Mouse (Mus musculus) limb, embryonic 14.5 days (tissue): ENCODE measurements at regions not wholly inside any gene's neighbourhood (a gene's known extent, or its start where the extent isn't known, plus 50 kb on each side); places are given as distances from the start of the nearest gene placed in this dataset.

Experiments used
- ATAC-seq: fragments of 200-750 bp; cut with Nextera tagmentation; 2 replicates; pipeline ENCODE4 v1.8.0; 2017; ENCODE audit warnings: low read depth, moderate number of reproducible peaks, moderate TSS enrichment; ENCODE audit not compliant: low FRiP score
- DNase-seq: peaks from one replicate; pipeline ENCODE4 v3.0.0-alpha.2; 2015; ENCODE audit warnings: low spot score
- H3K27ac ChIP-seq: fragments of 300-500 bp; sonication (generic); replicated peaks from 2 replicates; pipeline ENCODE4 v1.5.1; 2014; ENCODE audit warnings: low read depth, mild to moderate bottlenecking, low read length, moderate library complexity, mixed read lengths
- H3K27me3 ChIP-seq: fragments of 300-500 bp; sonication (generic); 2 replicates; pipeline ENCODE4 v1.6.1; 2014; ENCODE audit warnings: low read length, mixed read lengths; ENCODE audit not compliant: control insufficient read depth, insufficient read depth
- H3K36me3 ChIP-seq: fragments of 300-500 bp; sonication (generic); 2 replicates; pipeline ENCODE4 v1.6.1; 2014; ENCODE audit warnings: mild to moderate bottlenecking, low read length, moderate library complexity, mixed read lengths; ENCODE audit not compliant: control insufficient read depth, insufficient read depth
- H3K4me1 ChIP-seq: fragments of 300-500 bp; sonication (generic); 2 replicates; pipeline ENCODE4 v1.6.1; 2014; ENCODE audit warnings: antibody characterized with exemption, low read length, mixed read lengths; ENCODE audit not compliant: control insufficient read depth, insufficient read depth
- H3K4me2 ChIP-seq: fragments of 300-500 bp; sonication (generic); replicated peaks from 2 replicates; pipeline ENCODE4 v1.6.1; 2014; ENCODE audit warnings: low read depth, mild to moderate bottlenecking, low read length, moderate library complexity; ENCODE audit not compliant: severe bottlenecking
- H3K4me3 ChIP-seq: fragments of 300-500 bp; sonication (generic); replicated peaks from 2 replicates; pipeline ENCODE4 v1.5.1; 2014; ENCODE audit warnings: low read length
- H3K9ac ChIP-seq: fragments of 300-500 bp; sonication (generic); 2 replicates; pipeline ENCODE4 v1.6.1; 2014; ENCODE audit warnings: mild to moderate bottlenecking, low read depth, low read length, moderate library complexity; ENCODE audit not compliant: severe bottlenecking
- H3K9me3 ChIP-seq: fragments of 300-500 bp; sonication (generic); 2 replicates; pipeline ENCODE4 v1.6.1; 2016; ENCODE audit warnings: low read length; ENCODE audit not compliant: control insufficient read depth
- POLR2A ChIP-seq: fragments of 200-500 bp; IDR thresholded peaks from 2 replicates; pipeline ENCODE4 v1.8.0; 2012; ENCODE audit warnings: inconsistent platforms, mild to moderate bottlenecking, moderate library complexity, borderline replicate concordance; ENCODE audit not compliant: insufficient read depth, insufficient read length; ENCODE audit errors: extremely low read depth
- WGBS: fragments of 180-500 bp; shearing (Covaris S2); extraction: QIAGEN DNeasy Blood & Tissue Kit; methylation state at CpG from one replicate; pipeline ENCODE4 v1.1.7; 2014; 5-methylcytosine and 5-hydroxymethylcytosine counted together

DNA sequence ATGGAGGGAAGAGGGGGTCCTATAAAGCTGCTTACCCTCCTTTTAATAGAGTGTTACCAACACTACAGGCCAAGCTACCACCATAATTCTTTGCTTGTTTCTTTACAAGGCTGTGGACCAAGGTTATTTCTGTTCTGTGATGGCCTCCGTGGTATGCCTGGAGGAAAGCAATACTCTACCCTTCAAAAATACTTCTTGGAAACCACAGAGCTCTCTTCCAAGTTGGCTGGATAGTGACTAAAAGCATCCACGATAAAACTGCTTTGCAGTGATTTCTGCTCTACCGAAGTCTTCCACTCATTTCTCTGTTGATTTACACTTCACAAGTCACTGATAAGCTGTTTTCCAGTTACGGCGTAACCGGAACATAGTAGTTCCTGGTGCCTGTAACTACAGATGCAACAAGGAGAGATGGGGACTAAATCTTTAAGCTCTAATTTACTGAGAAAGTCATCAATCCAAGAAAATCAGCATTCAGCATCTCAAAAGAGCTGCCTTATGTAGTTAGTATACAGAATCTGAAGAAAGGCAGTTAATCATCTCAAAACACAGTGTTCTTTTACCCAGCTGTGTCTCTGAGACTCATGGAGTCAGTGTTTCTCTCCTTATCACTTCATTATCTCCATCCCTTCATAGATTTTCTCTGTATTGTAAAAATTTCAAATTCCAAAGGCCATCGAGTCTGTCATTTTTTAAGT, 216.1 kb upstream of the Pfn2 start:
- H3K36me3 ChIP-seq: no peaks in the 10 kb centered on the region
- no peak overlapping the region for H3K27ac ChIP-seq
- 0 out of 2 replicates have a peak, but pooled peaks cover 3% of the 10 kb centered on the region for H3K9me3 ChIP-seq
- DNase-seq: no peak
- ATAC-seq: no peak
- no peak overlapping the region for H3K4me3 ChIP-seq
- no peak for TF ChIP-seq POLR2A
- H3K27me3 ChIP-seq: no peaks in the 10 kb centered on the region
- H3K9ac ChIP-seq: no peak overlapping the region
- WGBS: 85% methylated on average over 7 of the region's 7 CpGs
- no peak overlapping the region for H3K4me2 ChIP-seq
- H3K4me1 ChIP-seq: no peaks in the 10 kb centered on the region

DNA sequence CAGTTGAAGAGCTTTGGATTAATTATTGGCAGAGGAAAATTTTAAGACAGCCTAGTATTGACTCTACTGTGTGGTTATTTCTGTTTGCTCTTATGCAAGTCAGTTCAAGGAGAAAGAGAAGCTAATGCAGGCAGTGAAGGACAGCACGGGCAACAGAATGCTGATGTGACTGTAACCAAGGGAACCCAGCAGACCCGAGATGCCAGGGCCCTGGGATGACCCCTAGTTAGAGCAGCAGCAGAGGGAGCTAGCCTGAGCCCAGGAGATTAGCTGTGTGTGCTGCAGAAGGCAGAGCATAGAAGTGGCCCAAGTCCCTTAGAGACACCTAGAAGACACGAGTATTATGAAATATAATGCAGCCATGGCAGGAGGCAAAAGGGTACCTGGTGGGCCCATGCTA, 223.7 kb upstream of the Pfn2 start:
- ATAC-seq: no peak
- Histone ChIP-seq H3K4me1 (no peaks in the 10 kb centered on the region), H3K27ac (no peak overlapping the region), H3K36me3 (no peaks in the 10 kb centered on the region), H3K9ac (no peak overlapping the region), H3K4me3 (no peak overlapping the region), H3K9me3 (no peaks in the 10 kb centered on the region), H3K27me3 (no peaks in the 10 kb centered on the region), H3K4me2 (no peak overlapping the region)
- TF ChIP-seq POLR2A: no peak
- no peak for DNase-seq
- 58% methylated on average over 3 of the region's 3 CpGs for WGBS

DNA sequence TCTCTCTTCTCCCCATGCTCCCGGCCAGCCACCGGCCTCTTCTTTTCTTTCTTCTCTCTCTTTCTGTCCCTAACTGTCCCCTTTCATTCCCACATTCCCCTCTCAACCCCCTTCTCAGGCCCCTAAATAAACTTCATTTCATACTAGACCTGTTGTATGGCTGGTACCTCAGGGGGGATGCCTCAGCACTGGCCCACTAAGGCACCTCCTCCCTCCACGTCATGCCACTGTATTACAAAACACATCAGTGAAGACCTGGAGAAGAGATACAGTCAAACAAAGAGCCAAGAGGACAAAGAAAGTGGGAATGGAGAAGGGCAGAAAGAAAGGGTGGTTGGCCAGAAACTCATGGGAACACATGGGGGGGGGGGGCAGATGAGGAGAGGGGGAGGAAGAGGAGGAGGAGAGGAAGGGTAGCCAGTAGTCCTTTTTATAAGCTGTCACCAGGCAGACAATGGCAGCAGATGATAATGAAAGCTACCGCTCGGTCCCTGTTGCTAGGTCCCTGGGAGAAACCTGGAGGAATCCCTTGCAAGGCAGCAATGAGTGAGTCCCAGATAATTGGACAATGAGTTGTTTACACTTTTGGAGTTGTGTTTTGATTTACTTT, 224.5 kb upstream of the Pfn2 start:
- ATAC-seq (no peak), DNase-seq (no peak)
- Histone ChIP-seq H3K9me3 (no peaks in the 10 kb centered on the region), H3K4me3 (no peak overlapping the region), H3K36me3 (no peaks in the 10 kb centered on the region), H3K4me2 (no peak overlapping the region), H3K27me3 (no peaks in the 10 kb centered on the region), H3K4me1 (no peaks in the 10 kb centered on the region), H3K9ac (no peak overlapping the region), H3K27ac (no peak overlapping the region)
- 84% methylated on average over 5 of the region's 5 CpGs for WGBS
- no peak for TF ChIP-seq POLR2A

DNA sequence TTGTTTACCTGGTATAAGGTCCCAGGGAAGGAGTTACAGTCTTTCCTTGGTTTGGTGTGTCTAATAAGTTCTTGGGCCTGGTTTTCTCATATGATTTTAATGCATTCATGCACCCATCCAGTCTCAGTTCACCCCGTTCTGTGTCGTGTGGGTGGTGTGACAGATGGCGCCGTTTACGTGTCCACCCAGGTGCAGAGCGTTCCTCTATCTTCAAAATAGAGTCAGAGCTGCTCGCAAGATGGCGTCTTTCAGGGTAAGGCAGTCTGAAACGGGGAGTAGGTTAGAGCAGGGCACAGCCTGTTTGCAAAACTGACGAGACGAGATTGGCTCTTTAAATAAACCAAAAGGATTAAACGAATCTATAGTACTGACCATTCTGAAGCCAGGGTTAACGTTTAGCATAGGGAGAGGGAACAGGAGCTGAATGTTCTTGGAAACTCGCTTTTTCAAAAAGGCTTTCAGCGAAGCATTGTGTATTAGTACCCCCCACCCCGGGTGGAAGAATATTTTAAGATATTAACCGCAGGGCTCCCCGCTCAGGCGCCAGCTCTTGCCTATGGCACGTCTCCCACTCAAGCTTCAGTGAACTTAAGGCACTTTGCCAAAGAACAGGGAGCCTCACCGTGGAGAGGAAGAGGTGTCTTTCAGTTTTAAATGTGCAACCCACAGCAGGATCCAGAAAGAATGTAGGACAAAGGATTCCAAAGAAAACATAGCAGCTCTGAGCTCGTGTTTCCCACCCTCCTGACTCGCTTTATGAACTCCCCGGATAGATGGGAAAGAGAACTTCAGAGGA, 241.7 kb upstream of the Pfn2 start:
- no peaks in the 10 kb centered on the region for H3K36me3 ChIP-seq
- no peak for DNase-seq

DNA sequence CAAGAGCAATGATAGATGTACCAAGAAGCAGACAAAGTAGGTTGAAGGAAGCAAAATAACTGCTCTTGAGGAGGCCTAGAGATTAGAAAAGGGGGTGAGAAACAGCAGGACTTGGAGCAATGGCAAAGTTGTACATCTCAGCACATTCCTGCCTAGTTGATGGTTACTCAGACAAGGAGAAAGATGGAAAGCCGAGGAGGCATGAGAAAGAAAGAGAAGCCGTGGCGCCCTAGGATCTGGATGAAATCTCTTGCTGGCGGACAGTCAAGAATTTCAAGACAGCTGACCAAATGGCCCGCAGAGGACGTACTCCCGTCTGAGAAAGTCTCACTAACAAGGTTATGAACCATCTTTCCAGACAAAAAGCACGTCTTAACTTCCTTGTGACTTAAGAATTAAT, 242.5 kb upstream of the Pfn2 start:
- Histone ChIP-seq H3K27me3 (no peaks in the 10 kb centered on the region), H3K4me1 (no peaks in the 10 kb centered on the region), H3K4me3 (no peak overlapping the region), H3K9me3 (no peaks in the 10 kb centered on the region), H3K27ac (no peak overlapping the region), H3K9ac (no peak overlapping the region), H3K4me2 (no peak overlapping the region), H3K36me3 (no peaks in the 10 kb centered on the region)
- ATAC-seq: no peak
- TF ChIP-seq POLR2A: no peak
- no peak for DNase-seq
- WGBS: 85% methylated on average over 8 of the region's 8 CpGs

More for the DNA sequence above, 241.7 kb upstream of the Pfn2 start:
- Histone ChIP-seq H3K27me3 (no peaks in the 10 kb centered on the region), H3K4me1 (no peaks in the 10 kb centered on the region), H3K4me2 (no peak overlapping the region), H3K9me3 (no peaks in the 10 kb centered on the region), H3K9ac (no peak overlapping the region), H3K27ac (no peak overlapping the region), H3K4me3 (no peak overlapping the region)
- no peak for ATAC-seq
- 83% methylated on average over 24 of the region's 24 CpGs for WGBS
- no peak for TF ChIP-seq POLR2A
